Mouse (Mus musculus) yolk sac, embryonic 10.5 days (tissue): Measurements from ENCODE around the gene Sacs.

Source experiments
- DNase-seq: peaks from one replicate; pipeline ENCODE4 v3.0.0-alpha.2; 2017; ENCODE audit warnings: low spot score

The Sacs gene

DNA sequence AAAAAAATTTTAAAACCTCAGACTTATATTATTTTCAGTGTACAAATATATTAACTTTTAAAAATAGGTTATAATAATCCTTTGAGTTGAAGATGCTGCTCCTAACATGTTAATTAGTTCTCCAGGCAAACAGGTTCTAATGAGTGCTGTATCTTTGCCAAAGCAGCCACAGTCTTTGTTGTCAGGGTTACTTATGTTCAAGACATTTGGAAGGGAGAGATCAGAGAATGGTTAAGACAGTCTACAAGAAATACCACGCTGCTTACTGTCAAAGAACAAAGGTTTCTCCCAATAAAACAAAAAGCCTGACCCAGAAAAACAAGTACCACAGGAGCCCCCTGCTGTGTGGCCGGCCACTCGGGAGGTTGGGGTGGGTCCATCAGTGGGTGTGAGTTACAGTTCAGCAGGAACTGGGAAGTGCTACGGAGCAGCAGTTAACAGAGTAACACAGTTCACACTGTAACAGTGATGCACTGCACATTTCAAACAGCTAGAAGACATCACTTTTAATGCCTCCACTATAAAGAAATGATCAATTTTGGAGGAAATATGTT is 98.9 kb downstream of the Sacs start:
- no peak for DNase-seq

DNA sequence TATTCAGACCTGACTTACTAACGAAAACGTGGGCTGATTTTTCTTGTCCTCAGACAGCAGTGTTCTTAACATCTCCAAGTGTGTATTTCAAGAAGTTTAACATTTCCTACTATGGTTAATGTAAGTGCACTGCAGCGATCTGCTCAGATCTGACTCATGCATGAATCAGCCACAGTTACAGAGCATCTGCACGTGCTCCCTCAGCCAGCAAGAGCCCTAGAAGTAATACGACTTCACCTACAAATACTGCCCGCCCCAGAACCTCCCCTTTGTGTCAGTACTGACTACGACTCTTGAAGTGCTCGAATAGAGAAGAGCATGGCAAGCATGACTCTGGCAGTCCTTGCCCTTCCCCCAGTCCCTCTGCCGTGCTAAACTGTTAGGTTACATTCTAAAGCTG is 100.5 kb downstream of the Sacs start:
- DNase-seq: no peak

DNA sequence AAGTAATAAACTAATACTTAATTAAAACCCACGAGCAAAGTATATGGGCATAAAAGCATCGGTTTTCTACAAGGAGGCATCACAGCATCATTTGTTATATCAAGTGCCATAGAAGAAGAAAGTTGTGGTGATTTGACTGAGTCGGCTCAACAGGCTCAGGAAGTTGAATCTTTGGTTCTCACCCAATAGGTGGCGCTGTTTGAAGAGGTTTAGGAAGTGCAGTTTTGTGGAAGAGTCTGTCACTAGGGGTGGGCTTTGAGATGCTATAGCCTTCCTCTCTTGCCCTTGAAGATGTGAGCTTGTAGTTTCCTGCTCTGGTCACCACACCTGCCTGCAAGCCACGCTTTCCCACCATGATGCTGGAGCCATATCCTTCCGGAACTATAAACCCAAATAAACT is 104.4 kb downstream of the Sacs start:
- DNase-seq: no peak

DNA sequence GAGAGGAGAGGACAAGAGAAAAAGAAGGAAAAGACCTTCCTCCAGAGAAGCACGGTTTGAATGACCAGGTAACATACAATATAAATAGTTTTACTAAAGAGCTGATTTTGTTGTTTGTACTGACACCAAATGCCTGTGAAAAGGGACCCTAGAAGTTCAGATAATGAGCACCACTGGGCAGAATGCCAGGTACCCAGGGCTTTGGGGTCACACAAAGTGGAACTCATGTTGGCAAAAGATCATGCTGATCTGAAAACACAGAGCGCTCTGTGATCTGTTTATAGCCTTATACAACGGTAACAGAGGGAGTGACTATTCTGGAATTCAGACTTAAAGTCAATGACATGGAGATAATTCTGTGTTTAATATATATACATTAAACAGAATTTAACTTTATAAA is 108.2 kb downstream of the Sacs start:
- no peak for DNase-seq

DNA sequence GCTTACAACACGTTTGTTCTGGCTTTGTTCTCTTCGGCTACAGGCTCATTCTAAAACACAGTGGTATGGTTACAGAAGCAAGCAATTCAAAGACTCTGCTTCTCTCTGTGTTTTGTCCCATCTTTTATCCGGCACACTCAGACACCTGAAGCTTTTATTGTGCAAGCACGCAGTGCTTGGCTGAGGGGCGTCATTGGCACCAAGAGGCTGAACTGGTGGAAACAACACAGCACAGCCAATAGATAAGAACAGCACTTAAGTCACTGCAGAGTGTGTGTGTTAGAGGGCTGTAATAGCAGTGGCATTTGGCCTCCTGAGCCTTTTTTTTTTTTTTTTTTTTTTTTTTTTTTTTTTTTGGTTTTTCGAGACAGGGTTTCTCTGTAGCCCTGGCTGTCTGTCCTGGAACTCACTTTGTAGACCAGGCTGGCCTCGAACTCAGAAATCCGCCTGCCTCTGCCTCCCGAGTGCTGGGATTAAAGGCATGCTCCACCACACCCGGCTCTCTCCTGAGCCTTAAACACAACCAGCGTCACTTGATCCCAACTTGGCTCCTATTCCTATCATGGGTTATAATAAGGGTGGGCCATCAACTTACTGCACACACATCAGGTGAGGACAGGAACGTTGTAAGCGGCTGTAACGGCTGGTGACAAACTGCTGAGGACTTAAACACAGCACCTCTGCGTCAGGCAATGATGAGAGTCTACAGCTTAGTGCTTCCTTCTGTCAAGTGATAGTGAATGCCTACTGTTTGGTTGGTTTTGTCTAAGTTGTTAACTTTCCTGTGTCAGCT is 114.5 kb downstream of the Sacs start:
- DNase-seq: no peak

DNA sequence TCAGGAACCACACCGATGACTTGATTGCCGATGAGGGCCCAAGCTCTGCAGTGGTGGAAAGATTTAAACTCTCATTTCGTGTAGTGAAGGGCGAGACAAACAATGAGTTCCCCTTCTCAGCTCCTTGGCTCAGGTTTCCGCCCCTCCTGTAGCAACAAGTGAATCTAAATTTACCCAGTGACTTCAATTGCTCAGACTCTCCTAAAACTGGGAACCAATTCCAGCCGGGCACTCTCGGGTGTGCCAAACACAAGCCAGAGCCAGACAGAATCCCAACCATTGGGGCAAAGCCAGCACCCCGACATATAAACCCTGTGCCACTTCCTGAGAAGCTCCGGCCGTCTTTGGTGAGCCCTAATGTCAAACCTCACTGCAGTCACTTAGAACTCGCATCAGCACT is 120.1 kb downstream of the Sacs start, which contains the start of gene Sgcg:
TSS of gene Sgcg (minus strand) at position 139 of the 400 bp plus-strand sequence.
- DNase-seq: no peak

DNA sequence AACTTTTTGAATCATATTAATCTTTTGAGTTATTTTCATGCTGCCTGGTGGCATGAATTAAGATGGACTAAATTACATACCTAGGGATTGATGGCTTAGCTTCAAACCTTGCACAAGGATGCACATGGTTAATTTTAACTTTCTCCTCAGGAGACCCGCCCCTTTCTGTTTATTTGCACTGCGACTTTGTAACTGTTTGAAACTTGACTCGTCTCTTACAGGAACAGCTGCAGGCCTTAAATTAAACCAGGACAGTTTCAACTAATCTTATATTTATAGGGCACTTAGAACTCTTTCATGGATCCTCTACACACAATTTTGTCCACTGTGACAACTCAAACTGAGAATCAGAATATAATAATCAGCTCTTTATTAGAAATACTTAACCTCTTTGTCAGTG is 120.8 kb downstream of the Sacs start:
- DNase-seq: no peak

DNA sequence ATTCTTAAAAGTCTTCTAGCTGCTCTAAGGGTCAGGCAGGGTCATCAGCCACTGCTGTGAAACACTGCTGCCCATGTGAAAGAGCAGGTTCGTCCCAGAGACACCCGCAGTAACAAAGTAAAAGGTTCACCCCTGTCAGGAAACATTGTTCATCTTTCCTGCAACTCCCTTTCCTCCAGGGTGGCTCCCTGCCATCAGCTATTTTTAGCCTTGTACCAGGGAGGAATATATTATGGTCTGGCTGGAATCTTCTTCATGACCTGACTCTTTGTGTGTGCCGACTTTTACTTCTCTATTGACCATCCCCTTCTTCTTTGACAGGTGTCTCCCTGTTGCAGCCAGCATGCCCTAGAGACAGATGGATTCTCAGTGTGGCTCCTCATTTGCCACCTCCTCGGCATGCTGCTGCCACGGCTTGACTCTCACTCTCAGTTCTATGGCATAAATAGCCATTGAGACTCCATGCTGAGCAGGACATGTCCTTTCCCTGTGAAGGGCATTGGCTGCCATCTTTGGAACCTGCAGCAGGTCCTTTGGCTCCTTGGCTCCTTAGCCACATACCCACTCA is 129.7 kb downstream of the Sacs start:
- no peak for DNase-seq

DNA sequence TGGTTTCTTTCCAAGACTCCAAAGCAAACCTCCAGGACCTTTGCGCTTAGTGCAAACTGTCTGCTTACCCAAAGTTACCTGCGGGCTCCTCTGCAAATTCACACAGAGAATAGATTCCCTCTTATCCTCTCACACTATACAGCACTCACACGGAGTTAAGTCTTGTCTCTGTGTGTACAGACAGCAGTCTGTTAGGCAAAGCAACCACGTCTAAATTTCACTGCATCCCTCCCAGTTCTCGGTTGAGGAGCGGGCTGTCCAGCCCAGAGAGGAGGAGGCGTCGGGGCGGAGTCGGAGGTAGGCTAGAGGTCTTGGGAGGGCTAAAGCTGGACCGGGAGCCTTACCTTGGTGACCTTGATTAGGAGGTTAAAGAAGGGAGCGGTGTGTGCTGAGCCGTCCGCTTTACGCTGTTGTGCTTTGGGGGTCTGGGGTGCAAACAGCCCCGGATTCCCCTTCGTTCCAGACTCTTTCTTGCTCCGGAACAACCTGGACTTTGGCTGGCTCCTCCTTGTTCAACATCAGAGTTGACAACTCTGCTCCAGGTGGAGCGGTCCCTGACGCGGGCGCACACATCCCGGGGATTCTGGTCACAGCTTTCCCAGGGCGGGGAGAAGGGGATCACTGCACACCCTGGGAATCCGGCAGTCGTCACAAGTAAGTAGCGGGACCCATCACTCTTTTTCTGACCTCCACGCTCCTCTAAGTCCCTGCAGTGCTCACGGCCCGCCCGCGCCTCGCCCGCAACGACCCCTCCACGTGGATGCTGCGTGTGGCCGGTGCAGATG is 136.3 kb downstream of the Sacs start:
- DNase-seq: no peak

DNA sequence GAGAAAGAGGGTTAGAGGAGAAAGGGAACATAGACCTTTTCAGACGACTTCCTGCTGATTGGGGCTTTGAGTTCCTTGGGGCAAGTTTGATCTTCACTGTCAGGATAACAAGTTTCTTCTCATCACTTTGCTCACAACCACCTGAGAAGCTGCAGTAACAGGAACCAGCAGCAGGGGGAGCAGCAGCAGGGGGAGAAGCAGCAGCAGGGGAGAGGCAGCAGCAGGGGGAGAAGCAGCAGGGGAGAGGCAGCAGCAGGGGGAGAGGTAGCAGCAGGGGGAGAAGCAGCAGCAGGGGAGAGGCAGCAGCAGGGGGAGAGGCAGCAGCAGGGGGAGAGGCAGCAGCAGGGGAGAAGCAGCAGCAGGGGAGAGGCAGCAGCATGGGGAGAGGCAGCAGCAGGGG is 139.0 kb downstream of the Sacs start:
- peak; percentile 35 for DNase-seq

DNA sequence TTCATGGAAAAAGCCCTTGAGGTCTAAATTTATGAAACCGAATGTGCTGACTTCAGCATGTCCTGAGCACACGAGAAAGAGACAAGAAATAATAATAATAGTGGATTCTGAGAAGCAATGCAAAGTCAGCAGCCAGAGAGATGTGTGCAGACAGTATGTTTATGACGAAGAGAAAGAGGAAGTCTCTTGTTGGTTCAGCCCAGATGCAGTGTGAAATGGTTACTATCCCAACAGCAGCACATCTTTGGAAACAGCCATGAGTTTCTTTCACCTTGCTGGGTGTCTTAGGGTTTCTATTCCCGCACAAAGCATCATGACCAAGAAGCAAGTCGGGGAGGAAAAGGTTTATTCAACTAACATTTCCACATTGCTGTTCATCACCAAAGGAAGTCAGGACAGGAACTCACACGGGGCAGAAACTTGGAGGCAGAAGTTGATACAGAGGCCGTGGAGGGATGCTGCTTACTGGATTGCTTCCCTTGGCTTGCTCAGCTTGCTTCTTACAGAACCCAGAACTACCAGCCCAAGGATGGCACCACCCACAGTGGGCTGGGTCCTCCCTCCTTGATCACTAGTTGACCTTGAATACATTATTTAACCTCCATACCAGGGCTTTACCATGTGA is 140.5 kb downstream of the Sacs start:
- DNase-seq: no peak

DNA sequence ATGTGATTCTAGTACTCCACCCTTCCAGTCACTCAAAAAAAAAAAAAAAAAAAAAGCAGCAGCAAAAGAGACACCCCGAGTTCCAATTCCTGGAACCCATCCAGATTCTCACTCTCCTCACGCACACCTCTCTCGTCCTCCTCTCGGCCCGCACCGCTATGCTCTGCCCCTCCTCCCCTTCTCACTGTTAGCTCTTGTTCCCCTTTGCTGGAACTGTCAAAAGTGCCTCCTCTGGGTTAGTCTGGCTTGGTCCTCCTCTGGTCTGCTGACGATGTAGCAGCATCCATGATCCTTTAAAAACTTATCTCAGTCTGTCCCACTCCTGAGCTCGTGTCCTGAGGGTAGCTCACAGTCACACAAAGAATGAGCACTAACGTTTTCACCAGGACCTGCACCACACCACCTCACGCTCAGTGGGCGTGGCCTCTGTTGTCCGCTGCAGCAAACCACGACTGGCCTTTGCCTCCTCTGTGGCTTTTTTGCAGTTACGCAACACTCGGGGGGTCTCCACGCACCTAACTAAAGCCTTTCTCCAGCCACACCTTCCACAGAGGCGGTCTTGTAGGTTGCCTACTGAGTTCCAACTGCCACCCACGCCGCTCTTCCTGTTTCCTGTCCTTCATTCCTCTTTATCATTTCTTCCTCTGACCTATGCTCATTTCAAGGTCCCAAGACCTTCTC is 150.5 kb downstream of the Sacs start:
- peak; percentile 23 for DNase-seq
